Mouse (Mus musculus): ENCODE data around the gene Foxk2.

DNA sequence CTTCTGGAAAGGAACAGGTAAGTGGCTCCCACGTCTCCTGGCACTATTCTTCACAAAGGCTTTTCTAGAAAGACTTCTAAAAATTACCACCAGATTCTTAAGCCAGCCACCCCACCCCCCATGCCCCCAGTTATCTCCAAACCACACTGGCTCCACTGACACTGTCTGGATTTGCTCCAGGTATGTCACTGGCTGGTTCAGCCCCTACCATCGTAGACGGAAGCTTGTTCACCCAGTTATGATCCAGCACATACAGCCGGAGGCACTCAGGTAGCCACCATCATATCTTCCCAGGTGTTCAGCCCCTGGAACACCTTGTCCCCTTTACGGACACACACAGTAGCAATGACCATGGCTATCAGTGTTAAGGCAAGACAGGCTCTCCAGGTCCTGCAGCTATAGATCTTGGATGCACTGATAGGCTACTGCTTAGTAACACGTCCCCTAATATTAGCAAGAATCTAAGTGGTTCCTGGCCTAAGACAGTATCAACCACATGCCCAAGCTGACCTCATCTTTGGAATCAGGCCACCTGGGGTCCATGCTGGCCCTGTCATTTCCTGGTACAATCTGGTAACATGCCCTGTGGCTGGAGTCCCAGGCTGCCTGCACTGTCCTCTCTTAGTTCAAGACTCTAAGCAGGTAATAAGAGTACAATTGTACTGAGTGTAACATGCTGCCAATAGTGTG, 38.3 kb upstream of the Foxk2 start:
- TF ChIP-seq FLI1 (IDR thresholded peaks at IDR 0.05; ENCODE audit: low read length), result no peak
- no peak for TF ChIP-seq GATA1 (IDR thresholded peaks at IDR 0.05; ENCODE audit: borderline replicate concordance, low read length)

Data from megakaryocyte, embryonic 14.5 days (primary cell).